Mouse (Mus musculus): ENCODE data around the gene Grk3. TPM values are rescaled to one million over a fixed set of nuclear protein-coding genes. Genes with fewer than 3 reads are reported as not detected.

The Grk3 gene
- polyA plus RNA-seq, 2 experiments: 1.4 to 2.0 TPM

- no peak overlapping the region for H3K27ac ChIP-seq
- H3K4me1 ChIP-seq (replicated peaks; ENCODE audit: control insufficient read depth in 2 of 2, insufficient read depth in 2 of 2, low read length in 1 of 2): no peaks in the 10 kb centered on the region
- 51% methylated on average over 5 of the region's 5 CpGs for WGBS (ENCODE audit: insufficient replicate concordance)
- no peak overlapping the region for H3K9ac ChIP-seq (replicated peaks)
- ATAC-seq (ENCODE audit: insufficient read depth): no peak
- no peak overlapping the region for H3K4me3 ChIP-seq (ENCODE audit: insufficient read depth in 1 of 2, low read depth in 2 of 2, low read length in 2 of 2)
- H3K36me3 ChIP-seq (replicated peaks; ENCODE audit: control insufficient read depth, insufficient read depth, low read depth): no peaks in the 10 kb centered on the region
- no peak for DNase-seq (ENCODE audit: low read depth in 3 of 3, low spot score in 3 of 3)
- no peaks in the 10 kb centered on the region for H3K27me3 ChIP-seq (ENCODE audit: control insufficient read depth, insufficient read depth, low read length)
- TF ChIP-seq EP300 (IDR thresholded peaks at IDR 0.05; ENCODE audit: low read depth): no peak
- TF ChIP-seq CTCF (IDR thresholded peaks at IDR 0.05; ENCODE audit: low read depth): no peak
- H3K4me2 ChIP-seq (ENCODE audit: low read depth): no peak overlapping the region
- no peaks in the 10 kb centered on the region for H3K9me3 ChIP-seq (ENCODE audit: control insufficient read depth, low read length)
Measured at GRCm38 (mm10) chr5:112868620-112869019, 147.0 kb downstream of the Grk3 start.

GRCm38 (mm10) chr5:112864719-112865367 lies 150.7 kb downstream of the Grk3 start:
- TF ChIP-seq EP300 (IDR thresholded peaks at IDR 0.05; ENCODE audit: low read depth) (no peak), CTCF (IDR thresholded peaks at IDR 0.05; ENCODE audit: low read depth) (peak; percentile 71)
- H3K4me3 ChIP-seq (ENCODE audit: insufficient read depth in 1 of 2, low read depth in 2 of 2, low read length in 2 of 2): no peak overlapping the region
- 34% methylated on average over 4 of the region's 4 CpGs for WGBS (ENCODE audit: insufficient replicate concordance)
- H3K27ac ChIP-seq: no peak overlapping the region
- H3K36me3 ChIP-seq (replicated peaks; ENCODE audit: control insufficient read depth, insufficient read depth, low read depth): no peaks in the 10 kb centered on the region
- no peak overlapping the region for H3K4me2 ChIP-seq (ENCODE audit: low read depth)
- H3K27me3 ChIP-seq (ENCODE audit: control insufficient read depth, insufficient read depth, low read length): no peaks in the 10 kb centered on the region
- no peak overlapping the region for H3K9ac ChIP-seq (replicated peaks)
- ATAC-seq (ENCODE audit: insufficient read depth): no peak
- no peak for DNase-seq (ENCODE audit: low read depth in 3 of 3, low spot score in 3 of 3)
- no peaks in the 10 kb centered on the region for H3K4me1 ChIP-seq (replicated peaks; ENCODE audit: control insufficient read depth in 2 of 2, insufficient read depth in 2 of 2, low read length in 1 of 2)
- no peaks in the 10 kb centered on the region for H3K9me3 ChIP-seq (ENCODE audit: control insufficient read depth, low read length)

Other genes starting within 250 kb of the Grk3 start
- gene Myo18b, start 119.4 kb downstream of the Grk3 start, polyA plus RNA-seq (2012; rRNA removed): 0.02 and 0.03 TPM in 2 replicates
- gene Myo18b, start 119.4 kb downstream of the Grk3 start, polyA plus RNA-seq (2014; fragmentation: Nextera tagmentation; extraction: Ambion mirVana): not detected in 2 replicates
- gene Crybb2, start 54.3 kb upstream of the Grk3 start, polyA plus RNA-seq (2012; rRNA removed): not detected in 2 replicates
- not detected in 2 replicates for gene Crybb2, start 54.3 kb upstream of the Grk3 start, polyA plus RNA-seq (2014; fragmentation: Nextera tagmentation; extraction: Ambion mirVana)
- 0.06 and 0.09 TPM in 2 replicates for gene Crybb3, start 65.8 kb upstream of the Grk3 start, polyA plus RNA-seq (2012; rRNA removed)
- not detected in 2 replicates for gene Crybb3, start 65.8 kb upstream of the Grk3 start, polyA plus RNA-seq (2014; fragmentation: Nextera tagmentation; extraction: Ambion mirVana)
- gene 2900026A02Rik, start 205.4 kb upstream of the Grk3 start, polyA plus RNA-seq (2012; rRNA removed): 1.1 and 1.2 TPM in 2 replicates
- 0.63 and 0.68 TPM in 2 replicates for gene 2900026A02Rik, start 205.4 kb upstream of the Grk3 start, polyA plus RNA-seq (2014; fragmentation: Nextera tagmentation; extraction: Ambion mirVana)
- not detected in 2 replicates for gene Tmem211, start 211.1 kb upstream of the Grk3 start, polyA plus RNA-seq (2012; rRNA removed)
- gene Tmem211, start 211.1 kb upstream of the Grk3 start, polyA plus RNA-seq (2014; fragmentation: Nextera tagmentation; extraction: Ambion mirVana): not detected in 2 replicates

All from liver, embryonic 14.5 days (tissue).